Mouse (Mus musculus): ENCODE results near the gene Zfp804a. TPM values are rescaled to one million over a fixed set of nuclear protein-coding genes. Genes with fewer than 3 reads are reported as not detected.
A peak's percentile ranks its signal among the peaks of the same experiment; 100 is the strongest.

Gene Zfp804a
- polyA plus RNA-seq, 1 experiment from 2014 or later, result 2.5 TPM

GRCm38 (mm10) chr2:82119577-82119976 is 66.6 kb downstream of the Zfp804a start:
- H3K4me2 ChIP-seq (replicated peaks), result no peak overlapping the region
- no peak for ATAC-seq (ENCODE audit: low FRiP score, low read depth)
- H3K4me1 ChIP-seq, result no peaks in the 10 kb centered on the region
- no peak overlapping the region for H3K4me3 ChIP-seq
- 70% methylated on average over 2 of the region's 2 CpGs for WGBS
- H3K27me3 ChIP-seq, result no peaks in the 10 kb centered on the region
- H3K9me3 ChIP-seq, result no peaks in the 10 kb centered on the region
- H3K27ac ChIP-seq (replicated peaks), result no peak overlapping the region
- no peak overlapping the region for H3K9ac ChIP-seq (replicated peaks)
- no peaks in the 10 kb centered on the region for H3K36me3 ChIP-seq

DNA sequence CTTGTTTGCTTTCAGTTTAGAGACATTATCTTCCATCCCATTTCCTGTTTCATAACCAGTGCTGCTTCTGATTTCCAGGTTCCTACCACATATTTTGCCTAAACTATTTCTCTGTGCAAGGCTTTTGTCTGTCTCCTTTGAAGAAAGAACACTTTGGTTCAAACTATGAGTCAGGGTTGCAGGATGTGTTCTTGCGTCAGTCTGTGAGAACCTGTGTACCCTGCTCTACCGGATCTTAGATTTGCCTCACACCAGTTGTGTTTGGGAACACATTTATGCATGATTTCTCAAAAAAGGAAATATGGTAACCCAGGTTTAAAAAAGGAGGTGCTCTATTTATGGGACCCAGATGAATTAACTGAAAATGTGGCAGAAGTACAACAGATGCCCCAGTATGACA is 125.7 kb downstream of the Zfp804a start:
- WGBS, result 91% methylated on average over 2 of the region's 2 CpGs
- Histone ChIP-seq H3K27ac (replicated peaks) (no peak overlapping the region), H3K27me3 (no peaks in the 10 kb centered on the region), H3K4me2 (replicated peaks) (no peak overlapping the region), H3K4me3 (no peak overlapping the region), H3K36me3 (no peaks in the 10 kb centered on the region), H3K4me1 (no peaks in the 10 kb centered on the region), H3K9ac (replicated peaks) (no peak overlapping the region), H3K9me3 (no peaks in the 10 kb centered on the region)
- ATAC-seq (ENCODE audit: low FRiP score, low read depth), result no peak

GRCm38 (mm10) chr2:82181010-82181409 is 128.0 kb downstream of the Zfp804a start:
- H3K4me1 ChIP-seq, result no peaks in the 10 kb centered on the region
- WGBS, result 97% methylated on average over 1 of the region's 1 CpGs
- no peak overlapping the region for H3K4me2 ChIP-seq (replicated peaks)
- H3K9ac ChIP-seq (replicated peaks), result no peak overlapping the region
- no peaks in the 10 kb centered on the region for H3K36me3 ChIP-seq
- H3K4me3 ChIP-seq, result no peak overlapping the region
- no peaks in the 10 kb centered on the region for H3K9me3 ChIP-seq
- H3K27ac ChIP-seq (replicated peaks), result no peak overlapping the region
- no peaks in the 10 kb centered on the region for H3K27me3 ChIP-seq
- no peak for ATAC-seq (ENCODE audit: low FRiP score, low read depth)

DNA sequence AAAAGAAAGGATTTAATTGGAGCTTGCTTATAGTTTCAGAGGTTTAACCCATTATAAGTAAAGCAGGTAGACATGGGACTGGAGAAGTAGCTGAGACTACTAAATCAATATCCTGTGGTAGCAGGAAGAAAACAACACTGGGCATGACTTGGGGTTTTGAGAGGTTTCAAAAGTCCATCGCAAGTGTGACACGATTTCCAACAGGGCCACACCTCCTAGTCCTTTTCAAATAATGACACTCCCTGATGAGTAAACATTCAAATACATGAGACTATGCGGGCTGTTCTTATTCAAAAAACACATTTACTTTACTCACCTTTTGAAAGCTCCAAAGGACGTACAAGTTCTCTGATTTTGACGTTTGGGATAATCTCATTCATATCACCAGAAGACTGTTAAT is 146.9 kb downstream of the Zfp804a start:
- no peak overlapping the region for H3K4me2 ChIP-seq (replicated peaks)
- WGBS, result 81% methylated on average over 5 of the region's 5 CpGs
- H3K27me3 ChIP-seq, result no peaks in the 10 kb centered on the region
- H3K9ac ChIP-seq (replicated peaks), result no peak overlapping the region
- no peak for ATAC-seq (ENCODE audit: low FRiP score, low read depth)
- H3K27ac ChIP-seq (replicated peaks), result no peak overlapping the region
- H3K36me3 ChIP-seq, result no peaks in the 10 kb centered on the region
- H3K9me3 ChIP-seq, result no peaks in the 10 kb centered on the region
- H3K4me1 ChIP-seq, result 0 out of 2 replicates have a peak, but pooled peaks cover 3% of the 10 kb centered on the region
- H3K4me3 ChIP-seq, result no peak overlapping the region

- 73% methylated on average over 5 of the region's 5 CpGs for WGBS
- Histone ChIP-seq H3K9me3 (no peaks in the 10 kb centered on the region), H3K9ac (replicated peaks) (no peak overlapping the region), H3K27me3 (no peaks in the 10 kb centered on the region), H3K27ac (replicated peaks) (no peak overlapping the region), H3K36me3 (no peaks in the 10 kb centered on the region), H3K4me3 (no peak overlapping the region), H3K4me1 (0 out of 2 replicates have a peak, but pooled peaks cover 3% of the 10 kb centered on the region), H3K4me2 (replicated peaks) (no peak overlapping the region)
- no peak for ATAC-seq (ENCODE audit: low FRiP score, low read depth)
These were observed 147.6 kb downstream of the Zfp804a start for GRCm38 (mm10) chr2:82200616-82201015.

GRCm38 (mm10) chr2:82210605-82211004 is 157.6 kb downstream of the Zfp804a start:
- no peak overlapping the region for H3K4me2 ChIP-seq (replicated peaks)
- H3K9ac ChIP-seq (replicated peaks), result no peak overlapping the region
- no peaks in the 10 kb centered on the region for H3K36me3 ChIP-seq
- ATAC-seq (ENCODE audit: low FRiP score, low read depth), result no peak
- H3K9me3 ChIP-seq, result no peaks in the 10 kb centered on the region
- no peaks in the 10 kb centered on the region for H3K27me3 ChIP-seq
- H3K4me3 ChIP-seq, result no peak overlapping the region
- H3K4me1 ChIP-seq, result no peaks in the 10 kb centered on the region
- no peak overlapping the region for H3K27ac ChIP-seq (replicated peaks)
- 87% methylated on average over 1 of the region's 1 CpGs for WGBS

DNA sequence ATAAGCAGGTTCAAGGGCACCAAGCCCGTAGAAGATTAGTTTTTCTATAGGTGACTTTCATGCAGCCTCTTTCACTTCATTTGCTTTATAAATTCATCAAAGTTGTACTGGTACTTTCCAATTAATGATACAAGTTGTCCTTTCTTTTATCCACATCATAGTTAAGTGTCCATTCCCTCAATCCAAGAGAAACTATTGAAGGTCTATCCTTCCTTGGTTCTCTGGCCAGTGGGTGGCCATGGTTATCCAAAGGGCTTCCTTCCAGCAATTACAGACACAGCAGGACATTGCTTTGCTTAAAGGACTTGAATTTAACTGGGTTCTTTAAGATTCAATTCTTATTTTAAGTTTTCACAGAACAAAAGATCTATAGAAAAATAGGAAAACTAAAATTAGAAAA is 158.9 kb downstream of the Zfp804a start:
- ATAC-seq (ENCODE audit: low FRiP score, low read depth), result no peak
- WGBS, result 46% methylated on average over 1 of the region's 1 CpGs

DNA sequence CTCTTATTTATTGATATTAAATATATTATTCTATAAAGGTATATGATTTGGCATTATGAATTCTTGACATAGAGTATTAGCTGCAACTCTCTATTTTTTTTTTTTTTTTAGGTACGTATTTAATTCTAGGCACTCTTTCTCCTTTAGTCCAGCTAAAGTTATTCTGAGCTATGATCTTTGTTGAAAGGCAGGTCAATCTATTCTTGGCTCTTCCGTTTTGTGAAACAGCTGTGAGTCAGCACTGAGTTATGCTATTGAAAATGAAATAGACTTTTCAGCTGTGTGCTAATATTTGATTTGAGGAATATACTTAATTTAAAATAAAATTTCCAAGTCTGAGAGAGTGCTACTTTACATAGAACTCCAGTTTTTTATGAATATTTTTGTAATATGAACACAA is 164.9 kb downstream of the Zfp804a start:
- H3K4me1 ChIP-seq, result no peaks in the 10 kb centered on the region
- no peak overlapping the region for H3K9ac ChIP-seq (replicated peaks)
- no peak overlapping the region for H3K4me3 ChIP-seq
- WGBS, result 82% methylated on average over 2 of the region's 2 CpGs
- no peaks in the 10 kb centered on the region for H3K9me3 ChIP-seq
- H3K36me3 ChIP-seq, result no peaks in the 10 kb centered on the region
- H3K27ac ChIP-seq (replicated peaks), result no peak overlapping the region
- no peak overlapping the region for H3K4me2 ChIP-seq (replicated peaks)
- no peaks in the 10 kb centered on the region for H3K27me3 ChIP-seq
- ATAC-seq (ENCODE audit: low FRiP score, low read depth), result no peak

More for the DNA sequence above, 158.9 kb downstream of the Zfp804a start:
- no peaks in the 10 kb centered on the region for H3K36me3 ChIP-seq
- H3K27ac ChIP-seq (replicated peaks), result no peak overlapping the region
- H3K9me3 ChIP-seq, result no peaks in the 10 kb centered on the region
- H3K4me2 ChIP-seq (replicated peaks), result no peak overlapping the region
- no peak overlapping the region for H3K9ac ChIP-seq (replicated peaks)
- no peak overlapping the region for H3K4me3 ChIP-seq
- H3K27me3 ChIP-seq, result no peaks in the 10 kb centered on the region
- no peaks in the 10 kb centered on the region for H3K4me1 ChIP-seq

GRCm38 (mm10) chr2:82246020-82246419 is 193.0 kb downstream of the Zfp804a start:
- no peaks in the 10 kb centered on the region for H3K27me3 ChIP-seq
- H3K9ac ChIP-seq (replicated peaks), result no peak overlapping the region
- no peaks in the 10 kb centered on the region for H3K4me1 ChIP-seq

GRCm38 (mm10) chr2:82246902-82247522 is 194.0 kb downstream of the Zfp804a start:
- Histone ChIP-seq H3K36me3 (no peaks in the 10 kb centered on the region), H3K9ac (replicated peaks) (no peak overlapping the region), H3K27me3 (no peaks in the 10 kb centered on the region), H3K27ac (replicated peaks) (no peak overlapping the region), H3K4me3 (no peak overlapping the region), H3K4me1 (no peaks in the 10 kb centered on the region), H3K9me3 (no peaks in the 10 kb centered on the region), H3K4me2 (replicated peaks) (no peak overlapping the region)
- ATAC-seq (ENCODE audit: low FRiP score, low read depth), result peak; percentile 67

More at GRCm38 (mm10) chr2:82246020-82246419, 193.0 kb downstream of the Zfp804a start:
- H3K4me2 ChIP-seq (replicated peaks), result no peak overlapping the region
- H3K4me3 ChIP-seq, result no peak overlapping the region
- no peaks in the 10 kb centered on the region for H3K9me3 ChIP-seq
- peak; percentile 62; the same call in 1 of the 2 replicates for ATAC-seq (ENCODE audit: low FRiP score, low read depth)
- H3K27ac ChIP-seq (replicated peaks), result no peak overlapping the region
- no peaks in the 10 kb centered on the region for H3K36me3 ChIP-seq

- Histone ChIP-seq H3K9me3 (no peaks in the 10 kb centered on the region), H3K4me3 (no peak overlapping the region), H3K36me3 (no peaks in the 10 kb centered on the region), H3K27ac (replicated peaks) (no peak overlapping the region), H3K9ac (replicated peaks) (no peak overlapping the region), H3K4me1 (no peaks in the 10 kb centered on the region), H3K4me2 (replicated peaks) (no peak overlapping the region), H3K27me3 (no peaks in the 10 kb centered on the region)
- no peak for ATAC-seq (ENCODE audit: low FRiP score, low read depth)
- WGBS, result 81% methylated on average over 5 of the region's 5 CpGs
These were observed 200.4 kb downstream of the Zfp804a start for GRCm38 (mm10) chr2:82253382-82253781.

DNA sequence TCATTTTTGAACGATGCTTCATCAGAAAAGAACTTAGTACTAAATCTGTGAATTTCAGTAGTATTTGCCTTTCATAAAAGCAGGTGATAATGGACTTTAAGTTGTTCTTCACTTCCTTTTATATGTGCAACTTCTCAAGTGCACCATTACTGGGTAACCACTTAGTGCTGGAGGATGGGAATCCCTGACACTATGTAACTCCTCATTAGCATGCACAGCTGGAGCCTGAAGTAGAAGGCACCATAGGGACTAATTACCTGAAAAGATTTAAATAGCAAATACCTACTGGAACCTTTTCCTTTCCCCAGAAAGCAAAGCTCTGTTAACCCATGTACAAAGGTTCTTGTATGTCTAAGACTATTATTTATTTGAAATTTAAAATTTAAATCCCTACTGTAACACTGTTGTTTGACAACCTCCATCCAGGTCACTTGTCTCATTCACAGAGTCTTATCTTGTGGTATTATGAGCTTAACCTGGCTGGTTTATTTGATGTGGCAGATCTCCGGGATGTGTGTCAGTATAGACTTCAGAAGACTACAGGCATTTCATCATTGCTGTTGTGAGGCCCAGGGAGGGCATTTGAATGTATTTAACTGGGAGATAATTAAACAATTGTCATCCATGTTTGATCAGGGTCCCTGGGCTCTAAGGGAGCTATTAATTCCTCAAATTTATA is 229.7 kb downstream of the Zfp804a start:
- no peak overlapping the region for H3K9ac ChIP-seq (replicated peaks)
- H3K4me3 ChIP-seq, result no peak overlapping the region
- H3K9me3 ChIP-seq, result no peaks in the 10 kb centered on the region
- WGBS, result 71% methylated on average over 2 of the region's 2 CpGs
- H3K27ac ChIP-seq (replicated peaks), result no peak overlapping the region
- H3K4me2 ChIP-seq (replicated peaks), result no peak overlapping the region
- no peaks in the 10 kb centered on the region for H3K36me3 ChIP-seq
- no peaks in the 10 kb centered on the region for H3K4me1 ChIP-seq
- H3K27me3 ChIP-seq, result no peaks in the 10 kb centered on the region
- peak; percentile 81 for ATAC-seq (ENCODE audit: low FRiP score, low read depth)
